ENCODE assay signal across 15 mouse cellular contexts in genomic region chr15:8038457-8038856, GRCm38 (mm10).
A peak's percentile ranks its signal among the peaks of the same experiment; 100 is the strongest.
DNase-seq lines count a peak whose midpoint lies in the region; ATAC-seq and TF ChIP-seq lines count a peak whose summit lies in the region.
"Had no signal": no experiment of that assay in that cellular context is flagged by ENCODE, and none has a peak within 500 bp of the region (broad histone marks: within the 10 kb centered on the region; RNA-seq: fewer than 3 reads in every experiment).

No protein-coding gene starts in this region.

- no peaks in the 10 kb centered on the region for H3K4me1 ChIP-seq in midbrain, embryonic 14.5 days (ENCODE audit: control insufficient read depth, insufficient read depth, low read length)
- H3K4me1 ChIP-seq: kidney, embryonic 15.5 days; limb, embryonic 12.5 days; neural tube, embryonic 15.5 days had no signal

- no peaks in the 10 kb centered on the region for H3K9me3 ChIP-seq in midbrain, embryonic 14.5 days (ENCODE audit: control insufficient read depth, low read length)
- H3K9me3 ChIP-seq: heart, embryonic 12.5 days; kidney, embryonic 15.5 days; limb, embryonic 12.5 days; neural tube, embryonic 15.5 days had no signal

- no peaks in the 10 kb centered on the region for H3K27me3 ChIP-seq in midbrain, embryonic 14.5 days (ENCODE audit: control insufficient read depth, insufficient read depth, low read length)
- H3K27me3 ChIP-seq: heart, embryonic 12.5 days; kidney, embryonic 15.5 days; limb, embryonic 12.5 days; neural tube, embryonic 15.5 days had no signal

- peaks cover 12% of the 10 kb centered on the region for H3K36me3 ChIP-seq in midbrain, embryonic 14.5 days (ENCODE audit: control insufficient read depth, insufficient read depth, low read length)

- no peak overlapping the region for H3K9ac ChIP-seq in midbrain, embryonic 14.5 days (replicated peaks; ENCODE audit: low read length)
- H3K9ac ChIP-seq: heart, embryonic 12.5 days; hindbrain, embryonic 14.5 days; kidney, embryonic 15.5 days; limb, embryonic 12.5 days; neural tube, embryonic 15.5 days had no signal

- peak; percentile 13 for DNase-seq in CD4-positive, CD25-positive, alpha-beta regulatory T cell, adult 2 months (ENCODE audit: low read depth, low spot score)
- DNase-seq in layer of hippocampus, adult 2 months (ENCODE audit: low spot score in 2 of 2): no peak
- DNase-seq in layer of hippocampus, adult 18-20 months (ENCODE audit: low spot score in 2 of 2): no peak
- peak; percentile 41 for DNase-seq in ES-CJ7 (ENCODE audit: low read depth, low spot score)
- DNase-seq in midbrain, embryonic 14.5 days: no peak
- DNase-seq in left cerebral cortex, postnatal 10 days (ENCODE audit: extremely low spot score in 1 of 2, low spot score in 2 of 2): no peak
- DNase-seq: cerebellum, adult 9-11 months; thymus, adult 2 months had no signal

- no peak overlapping the region for H3K27ac ChIP-seq in layer of hippocampus, adult 2 months
- H3K27ac ChIP-seq in midbrain, embryonic 14.5 days (replicated peaks; ENCODE audit: low read depth, low read length): no peak overlapping the region
- H3K27ac ChIP-seq: hindbrain, embryonic 14.5 days; kidney, embryonic 15.5 days; limb, embryonic 12.5 days; neural tube, embryonic 15.5 days had no signal

- intact Hi-C loops in left cerebral cortex, postnatal 10 days (cut with DNase I): no loop called here

- no peak for ATAC-seq in CD4-positive, CD25-positive, alpha-beta regulatory T cell, adult 4 months
- ATAC-seq in granulocyte monocyte progenitor cell, adult 5-6 weeks (replicated peaks; ENCODE audit: poor library complexity, severe bottlenecking): 0 out of 2 replicates have a peak, but pooled peaks have one; percentile 42
- no peak for ATAC-seq in midbrain, embryonic 14.5 days (ENCODE audit: low FRiP score, low TSS enrichment)

- H3K4me3 ChIP-seq in layer of hippocampus, adult 2 months: no peak overlapping the region
- no peak overlapping the region for H3K4me3 ChIP-seq in midbrain, embryonic 14.5 days (replicated peaks; ENCODE audit: low read depth, low read length)
- H3K4me3 ChIP-seq: heart, embryonic 12.5 days; kidney, embryonic 15.5 days; limb, embryonic 12.5 days; neural tube, embryonic 15.5 days had no signal

- peak; percentile 35 for TF ChIP-seq CTCF in layer of hippocampus, adult 2 months (conservative IDR thresholded peaks at IDR 0.05)

- H3K4me2 ChIP-seq in midbrain, embryonic 14.5 days (ENCODE audit: low read length): no peak overlapping the region
- H3K4me2 ChIP-seq: heart, embryonic 12.5 days; hindbrain, embryonic 14.5 days; kidney, embryonic 15.5 days; limb, embryonic 12.5 days; neural tube, embryonic 15.5 days had no signal

- WGBS in midbrain, embryonic 14.5 days: 91% methylated on average over 5 of the region's 5 CpGs

Comparison
In these comparisons a context has a peak if more than half of its experiments do, and no peak if none do; other contexts are left out.
1. DNase-seq: peak in CD4-positive, CD25-positive, alpha-beta regulatory T cell, adult 2 months (single experiment) and ES-CJ7 (single experiment); none in layer of hippocampus, adult 2 months (0 of 2), layer of hippocampus, adult 18-20 months (0 of 2), midbrain, embryonic 14.5 days (single experiment) and left cerebral cortex, postnatal 10 days (0 of 2).